Mouse (Mus musculus): ENCODE results near the gene Uhrf1bp1. TPM values are rescaled to one million over a fixed set of nuclear protein-coding genes. Genes with fewer than 3 reads are reported as not detected.

Uhrf1bp1 gene
- polyA plus RNA-seq, 1 experiment: 17.0 TPM

DNA sequence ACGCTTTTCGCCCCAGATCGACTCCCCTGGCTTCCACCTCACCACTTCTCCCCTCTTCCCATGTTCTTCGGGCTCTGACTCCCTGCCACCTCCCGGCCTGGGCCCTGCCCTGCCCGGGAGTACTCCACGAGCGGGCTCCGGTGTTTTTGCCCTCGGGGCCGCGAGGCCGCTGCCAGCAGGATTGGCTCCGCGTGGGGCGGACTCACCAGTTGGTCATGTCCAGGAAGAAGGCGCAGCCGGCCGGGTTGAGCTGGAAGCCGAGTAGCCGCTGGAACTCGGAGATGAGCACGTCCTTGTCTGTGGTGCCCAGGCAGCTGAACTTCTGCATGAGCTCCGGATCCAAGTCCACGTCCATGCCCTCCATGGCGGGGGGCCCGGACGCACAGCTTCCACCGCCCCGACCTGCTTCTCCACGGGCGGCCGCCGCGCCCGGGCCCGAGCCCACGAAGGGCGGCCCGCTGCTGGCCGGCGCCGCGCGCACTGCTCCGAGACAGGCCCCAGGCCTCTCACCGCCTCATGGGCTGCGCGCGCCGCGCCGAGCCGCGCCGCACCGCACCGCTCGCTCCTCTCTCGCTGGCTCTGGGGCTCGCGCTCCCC is 36.2 kb upstream of the Uhrf1bp1 start:
- Histone ChIP-seq H3K4me3 (ENCODE audit: control insufficient read depth, low read depth, low read length) (peak overlapping the region; percentile 94), H3K27me3 (ENCODE audit: control insufficient read depth, insufficient read depth, low read length) (no peaks in the 10 kb centered on the region), H3K36me3 (ENCODE audit: control insufficient read depth, insufficient read depth, low read length) (no peaks in the 10 kb centered on the region), H3K27ac (ENCODE audit: control insufficient read depth, insufficient read depth, low read depth, low read length) (peak overlapping the region; percentile 89), H3K4me1 (ENCODE audit: control insufficient read depth, insufficient read depth, low read length) (peaks cover 13% of the 10 kb centered on the region)
- no peak for TF ChIP-seq CTCF (IDR thresholded peaks at IDR 0.05; ENCODE audit: control insufficient read depth, insufficient read depth, insufficient replicate concordance, low read depth, low read length)
- no peak for TF ChIP-seq POLR2A (IDR thresholded peaks at IDR 0.05; ENCODE audit: control insufficient read depth, low read depth, low read length)

DNA sequence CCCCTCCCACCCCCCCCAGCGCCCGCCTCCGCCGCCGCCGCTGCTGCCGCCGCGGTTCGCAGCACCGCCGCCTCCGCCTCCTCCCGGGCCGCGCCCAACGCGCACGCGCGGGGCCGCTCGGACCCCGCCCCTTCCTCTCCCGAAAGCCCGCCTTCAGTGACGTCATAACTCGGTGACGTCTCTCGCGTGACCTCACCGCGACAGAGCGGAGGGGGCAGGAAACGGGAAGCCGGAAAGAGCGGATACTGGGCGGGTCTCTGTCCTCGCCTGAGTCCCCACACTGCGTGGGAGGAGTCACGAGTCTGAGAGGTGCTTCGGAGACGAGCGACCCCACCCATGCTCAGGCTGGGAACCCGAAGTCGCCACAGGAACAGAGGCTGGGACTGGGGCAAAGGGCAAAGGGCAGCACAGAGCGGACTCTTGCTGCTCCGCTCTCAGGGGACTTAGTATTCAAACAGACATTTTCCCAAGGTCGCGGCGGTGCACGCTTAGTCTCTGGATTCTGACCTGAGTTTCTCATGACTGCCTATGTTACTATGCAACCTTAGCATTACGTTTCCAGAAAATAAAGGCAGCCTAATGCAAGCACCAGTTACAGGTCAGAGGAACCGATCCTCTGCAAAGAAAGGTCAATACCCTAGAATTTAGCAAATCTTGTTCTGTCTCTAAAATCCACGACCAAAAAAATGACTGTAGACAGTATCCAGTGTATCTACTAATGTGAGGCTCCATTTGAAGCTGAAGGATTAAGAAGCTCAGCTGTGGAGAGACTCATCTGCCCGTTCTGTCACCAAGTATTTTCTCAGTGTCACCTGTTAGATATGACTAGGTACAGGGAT is 35.5 kb upstream of the Uhrf1bp1 start, which contains the start of gene D17Wsu92e:
Gene D17Wsu92e, minus strand, starts transcription at position 81 of the 839 bp plus-strand sequence.
- Histone ChIP-seq H3K36me3 (ENCODE audit: control insufficient read depth, insufficient read depth, low read length) (no peaks in the 10 kb centered on the region), H3K4me3 (ENCODE audit: control insufficient read depth, low read depth, low read length) (peak within 1 kb of the TSS; percentile 94), H3K4me1 (ENCODE audit: control insufficient read depth, insufficient read depth, low read length) (peaks cover 13% of the 10 kb centered on the region), H3K27ac (ENCODE audit: control insufficient read depth, insufficient read depth, low read depth, low read length) (peak within 1 kb of the TSS; percentile 89), H3K27me3 (ENCODE audit: control insufficient read depth, insufficient read depth, low read length) (no peaks in the 10 kb centered on the region)
- TF ChIP-seq CTCF (IDR thresholded peaks at IDR 0.05; ENCODE audit: control insufficient read depth, insufficient read depth, insufficient replicate concordance, low read depth, low read length) (no peak; the same call in 1 of the 2 replicates), POLR2A (IDR thresholded peaks at IDR 0.05; ENCODE audit: control insufficient read depth, low read depth, low read length) (peak; percentile 69)

DNA sequence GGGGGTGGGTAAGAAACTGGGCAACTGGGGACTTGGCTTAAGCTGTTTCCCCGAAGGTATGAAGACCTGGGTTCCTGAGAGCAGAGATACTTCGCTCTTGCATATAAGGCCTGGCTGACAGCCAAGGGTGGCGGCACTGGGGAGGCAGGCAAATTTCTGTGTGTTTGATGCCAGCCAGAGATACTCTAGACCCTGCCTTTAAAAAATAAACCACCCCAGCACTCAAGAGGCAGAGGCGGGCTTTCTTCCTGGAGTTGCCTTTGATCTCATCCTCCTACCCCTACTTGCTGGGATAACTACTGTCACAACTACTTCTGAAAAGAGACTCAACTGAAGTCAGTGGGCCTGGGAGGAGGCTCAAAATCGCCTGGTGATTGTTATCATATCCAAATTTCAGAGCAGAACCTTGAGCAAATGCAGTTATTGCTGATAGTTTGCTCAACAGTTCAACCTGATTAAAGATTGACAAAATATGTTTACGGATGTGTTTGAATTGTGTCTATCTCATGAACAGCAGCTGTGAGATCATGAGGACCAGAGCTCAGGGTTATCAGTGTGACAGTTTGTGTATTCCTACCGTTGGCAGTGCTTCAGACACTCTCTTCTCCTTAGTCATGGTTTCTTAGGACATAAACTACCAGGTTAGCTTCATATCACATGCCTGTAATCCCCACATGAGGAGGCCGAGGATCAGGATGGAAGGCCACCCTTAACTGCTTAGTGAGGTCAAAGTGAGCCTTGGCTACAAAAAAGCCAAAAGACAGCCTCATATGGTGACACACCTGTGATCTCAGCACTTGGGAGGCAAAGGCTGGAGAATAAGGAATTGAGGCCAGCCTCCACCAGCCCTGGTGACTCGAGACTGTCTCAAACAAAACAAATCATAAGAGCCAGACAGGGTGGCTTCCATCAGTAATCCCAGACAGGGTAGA is 34.6 kb upstream of the Uhrf1bp1 start:
- no peaks in the 10 kb centered on the region for H3K27me3 ChIP-seq (ENCODE audit: control insufficient read depth, insufficient read depth, low read length)
- peak overlapping the region; percentile 83 for H3K27ac ChIP-seq (ENCODE audit: control insufficient read depth, insufficient read depth, low read depth, low read length)
- TF ChIP-seq CTCF (IDR thresholded peaks at IDR 0.05; ENCODE audit: control insufficient read depth, insufficient read depth, insufficient replicate concordance, low read depth, low read length): no peak
- TF ChIP-seq POLR2A (IDR thresholded peaks at IDR 0.05; ENCODE audit: control insufficient read depth, low read depth, low read length): no peak
- H3K36me3 ChIP-seq (ENCODE audit: control insufficient read depth, insufficient read depth, low read length): no peaks in the 10 kb centered on the region
- H3K4me3 ChIP-seq (ENCODE audit: control insufficient read depth, low read depth, low read length): peak overlapping the region; percentile 87
- H3K4me1 ChIP-seq (ENCODE audit: control insufficient read depth, insufficient read depth, low read length): peaks cover 13% of the 10 kb centered on the region

DNA sequence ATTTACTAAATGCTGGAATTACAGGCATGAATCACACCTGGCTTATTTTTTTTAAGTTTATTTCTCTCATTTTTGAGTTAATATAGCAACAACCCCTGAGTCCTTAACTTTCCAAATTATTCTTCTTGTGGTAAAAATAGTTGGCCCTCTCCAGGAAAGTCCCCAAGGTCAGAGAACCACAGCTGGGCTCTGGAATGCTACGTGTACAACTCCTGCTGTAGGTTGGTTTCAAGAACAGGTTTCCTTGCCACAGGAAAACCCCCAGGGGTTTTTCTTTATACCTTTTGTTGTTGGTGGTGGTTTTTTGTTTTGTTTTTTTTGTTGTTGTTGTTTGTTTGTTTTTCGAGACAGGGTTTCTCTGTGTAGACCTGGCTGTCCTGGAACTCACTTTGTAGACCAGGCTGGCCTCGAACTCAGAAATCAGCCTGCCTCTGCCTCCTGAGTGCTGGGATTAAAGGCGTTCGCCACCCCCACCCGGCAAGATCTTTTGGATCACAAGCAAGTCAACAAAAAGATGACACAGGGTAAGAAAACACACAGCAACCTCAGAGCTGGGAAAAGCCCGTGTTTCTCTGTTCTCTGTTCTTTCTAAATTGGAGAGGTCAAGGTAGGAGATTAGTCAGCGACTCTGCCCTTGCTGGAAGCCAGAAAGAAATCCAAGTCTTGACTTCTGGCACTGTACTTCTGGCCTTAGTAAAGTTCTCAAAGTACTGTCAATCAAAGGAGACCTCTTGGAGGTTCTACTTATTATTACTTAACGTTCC is 32.9 kb upstream of the Uhrf1bp1 start:
- no peak overlapping the region for H3K27ac ChIP-seq (ENCODE audit: control insufficient read depth, insufficient read depth, low read depth, low read length)
- no peak overlapping the region for H3K4me3 ChIP-seq (ENCODE audit: control insufficient read depth, low read depth, low read length)
- TF ChIP-seq POLR2A (IDR thresholded peaks at IDR 0.05; ENCODE audit: control insufficient read depth, low read depth, low read length): no peak
- no peak for TF ChIP-seq CTCF (IDR thresholded peaks at IDR 0.05; ENCODE audit: control insufficient read depth, insufficient read depth, insufficient replicate concordance, low read depth, low read length)
- H3K36me3 ChIP-seq (ENCODE audit: control insufficient read depth, insufficient read depth, low read length): no peaks in the 10 kb centered on the region
- peaks cover 12% of the 10 kb centered on the region for H3K4me1 ChIP-seq (ENCODE audit: control insufficient read depth, insufficient read depth, low read length)
- H3K27me3 ChIP-seq (ENCODE audit: control insufficient read depth, insufficient read depth, low read length): no peaks in the 10 kb centered on the region

DNA sequence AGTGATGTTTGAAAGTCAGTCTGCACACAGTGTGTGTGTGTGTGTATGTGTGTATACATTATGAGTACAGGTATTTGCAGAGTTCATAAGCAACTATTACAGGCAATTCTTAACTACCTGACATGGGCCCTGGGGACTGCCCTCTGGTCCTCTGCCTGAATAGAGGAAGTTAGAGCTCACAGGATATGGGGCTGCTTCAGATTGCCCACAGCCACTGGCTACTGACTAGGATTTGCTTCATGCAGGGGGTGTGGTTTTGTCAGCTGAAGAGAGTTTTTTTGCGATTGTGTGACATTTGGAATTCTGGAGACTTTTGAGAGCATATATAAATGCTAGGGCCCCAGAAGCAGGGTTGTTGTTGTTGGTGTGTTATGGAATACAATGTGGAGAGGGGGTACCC is 31.3 kb upstream of the Uhrf1bp1 start:
- Histone ChIP-seq H3K36me3 (ENCODE audit: control insufficient read depth, insufficient read depth, low read length) (no peaks in the 10 kb centered on the region), H3K4me1 (ENCODE audit: control insufficient read depth, insufficient read depth, low read length) (peaks cover 4% of the 10 kb centered on the region), H3K4me3 (ENCODE audit: control insufficient read depth, low read depth, low read length) (no peak overlapping the region), H3K27ac (ENCODE audit: control insufficient read depth, insufficient read depth, low read depth, low read length) (no peak overlapping the region), H3K27me3 (ENCODE audit: control insufficient read depth, insufficient read depth, low read length) (no peaks in the 10 kb centered on the region)
- no peak for TF ChIP-seq CTCF (IDR thresholded peaks at IDR 0.05; ENCODE audit: control insufficient read depth, insufficient read depth, insufficient replicate concordance, low read depth, low read length)
- TF ChIP-seq POLR2A (IDR thresholded peaks at IDR 0.05; ENCODE audit: control insufficient read depth, low read depth, low read length): no peak

DNA sequence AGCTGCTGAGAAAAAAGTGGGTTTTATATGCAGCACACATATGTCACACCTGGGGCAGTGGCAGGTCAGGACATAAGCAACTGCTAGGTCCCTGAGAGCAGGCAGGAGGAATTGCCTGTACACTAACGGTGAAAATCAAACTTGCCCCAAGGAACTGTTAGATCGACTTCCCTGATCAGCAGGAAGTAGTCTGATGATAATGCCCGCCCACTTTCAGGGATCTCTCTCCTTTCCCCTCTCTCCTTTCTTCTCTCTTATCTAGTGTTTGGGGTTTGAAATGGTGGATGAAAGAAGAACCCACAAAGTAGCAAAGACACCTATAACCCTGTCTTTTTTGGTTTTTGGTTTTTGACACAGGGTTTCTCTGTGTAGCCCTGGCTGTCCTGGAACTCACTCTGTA is 30.7 kb upstream of the Uhrf1bp1 start:
- TF ChIP-seq POLR2A (IDR thresholded peaks at IDR 0.05; ENCODE audit: control insufficient read depth, low read depth, low read length) (no peak), CTCF (IDR thresholded peaks at IDR 0.05; ENCODE audit: control insufficient read depth, insufficient read depth, insufficient replicate concordance, low read depth, low read length) (no peak)
- Histone ChIP-seq H3K4me1 (ENCODE audit: control insufficient read depth, insufficient read depth, low read length) (peaks cover 4% of the 10 kb centered on the region), H3K27ac (ENCODE audit: control insufficient read depth, insufficient read depth, low read depth, low read length) (no peak overlapping the region), H3K4me3 (ENCODE audit: control insufficient read depth, low read depth, low read length) (no peak overlapping the region), H3K36me3 (ENCODE audit: control insufficient read depth, insufficient read depth, low read length) (no peaks in the 10 kb centered on the region), H3K27me3 (ENCODE audit: control insufficient read depth, insufficient read depth, low read length) (no peaks in the 10 kb centered on the region)

All from testis, adult 2 months (tissue).